Mouse (Mus musculus): ENCODE measurements around the gene Hectd3. TPM values are rescaled to one million over a fixed set of nuclear protein-coding genes. Genes with fewer than 3 reads are reported as not detected.

Gene Hectd3
- total and polyA plus RNA-seq, 2 experiments from 2014 or later, result 5.6 to 14.4 TPM

DNA sequence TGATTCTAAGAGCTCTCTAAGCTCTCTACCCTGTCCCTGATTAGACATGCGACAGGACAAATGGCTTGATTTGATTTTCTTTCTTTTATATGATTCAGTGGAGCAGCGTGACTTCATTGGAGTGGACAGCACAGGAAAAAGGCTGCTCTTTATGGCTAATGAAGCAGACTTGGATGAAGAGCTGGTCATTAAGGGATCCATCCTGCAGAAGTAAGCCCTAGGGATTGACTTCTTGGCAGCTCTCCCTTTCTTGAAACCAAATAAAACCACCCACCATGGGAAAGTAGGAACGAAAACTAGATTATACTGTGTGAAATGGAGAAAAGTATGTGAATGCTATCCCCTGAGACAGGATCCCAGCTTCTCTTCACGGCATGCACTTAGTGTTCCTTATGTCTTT lies 57.5 kb downstream of the Hectd3 start:
- H3K4me2 ChIP-seq (ENCODE audit: low read depth, low read length), result no peak overlapping the region
- no peak overlapping the region for H3K4me3 ChIP-seq (ENCODE audit: low read depth, low read length)
- ATAC-seq (ENCODE audit: insufficient read depth, low read depth), result peak; percentile 20; the same call in 1 of the 2 replicates
- no peaks in the 10 kb centered on the region for H3K4me1 ChIP-seq (ENCODE audit: control insufficient read depth, insufficient read depth)
- H3K9me3 ChIP-seq (replicated peaks; ENCODE audit: control insufficient read depth, low read length), result no peaks in the 10 kb centered on the region
- H3K9ac ChIP-seq (replicated peaks; ENCODE audit: low read depth, low read length), result no peak overlapping the region
- 0 out of 2 replicates have a peak, but pooled peaks cover 7% of the 10 kb centered on the region for H3K36me3 ChIP-seq (replicated peaks; ENCODE audit: control insufficient read depth, insufficient read depth, low read length)
- H3K27me3 ChIP-seq (ENCODE audit: control insufficient read depth, insufficient read depth, low read length), result no peaks in the 10 kb centered on the region
- no peak overlapping the region for H3K27ac ChIP-seq (ENCODE audit: low read depth)
- 65% methylated on average over 4 of the region's 4 CpGs for WGBS
- DNase-seq (ENCODE audit: low spot score), result no peak
- TF ChIP-seq CTCF (IDR thresholded peaks at IDR 0.05; ENCODE audit: low read depth), result no peak
- no peak for TF ChIP-seq EP300 (IDR thresholded peaks at IDR 0.05; ENCODE audit: low read depth)

DNA sequence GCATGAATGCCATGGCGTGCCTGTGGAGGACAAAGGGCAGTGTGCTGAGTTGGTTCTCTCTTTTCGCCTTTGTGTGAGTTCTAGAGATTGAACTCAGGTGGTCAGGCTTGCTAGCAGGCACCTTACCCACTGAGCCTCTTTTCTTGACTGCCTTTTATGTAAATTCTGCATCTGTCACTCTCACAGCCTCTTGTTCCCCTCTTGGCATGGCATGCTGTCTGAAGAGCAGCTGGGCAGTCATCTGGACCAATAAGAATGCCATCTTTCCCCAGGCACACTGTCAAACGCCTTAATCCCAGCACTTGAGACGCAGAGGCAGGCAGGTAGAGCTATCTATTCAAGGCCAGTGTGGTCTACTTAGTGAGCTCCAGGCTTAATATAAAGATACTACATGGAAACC lies 58.8 kb downstream of the Hectd3 start:
- ATAC-seq (ENCODE audit: insufficient read depth, low read depth), result no peak
- Histone ChIP-seq H3K4me2 (ENCODE audit: low read depth, low read length) (no peak overlapping the region), H3K9me3 (replicated peaks; ENCODE audit: control insufficient read depth, low read length) (no peaks in the 10 kb centered on the region), H3K27ac (ENCODE audit: low read depth) (no peak overlapping the region), H3K27me3 (ENCODE audit: control insufficient read depth, insufficient read depth, low read length) (no peaks in the 10 kb centered on the region), H3K4me3 (ENCODE audit: low read depth, low read length) (no peak overlapping the region), H3K4me1 (ENCODE audit: control insufficient read depth, insufficient read depth) (no peaks in the 10 kb centered on the region), H3K36me3 (replicated peaks; ENCODE audit: control insufficient read depth, insufficient read depth, low read length) (peaks cover 12% of the 10 kb centered on the region; the same call in 1 of the 2 replicates), H3K9ac (replicated peaks; ENCODE audit: low read depth, low read length) (no peak overlapping the region)
- TF ChIP-seq CTCF (IDR thresholded peaks at IDR 0.05; ENCODE audit: low read depth), result no peak
- TF ChIP-seq EP300 (IDR thresholded peaks at IDR 0.05; ENCODE audit: low read depth), result no peak
- DNase-seq (ENCODE audit: low spot score), result no peak
- WGBS, result 87% methylated on average over 4 of the region's 4 CpGs

Other genes starting within 250 kb of the Hectd3 start
- gene Toe1, start 187.7 kb upstream of the Hectd3 start, total RNA-seq (2014; rRNA removed; ENCODE audit: low replicate concordance), result 20.3 and 46.9 TPM in 2 replicates
- 17.3 and 17.5 TPM in 2 replicates for gene Toe1, start 187.7 kb upstream of the Hectd3 start, polyA plus RNA-seq (2015; fragmentation: Nextera tagmentation; extraction: Ambion mirVana)
- gene Mutyh, start 187.6 kb upstream of the Hectd3 start, total RNA-seq (2014; rRNA removed; ENCODE audit: low replicate concordance), result 2.6 and 6.9 TPM in 2 replicates
- 3.9 and 4.4 TPM in 2 replicates for gene Mutyh, start 187.6 kb upstream of the Hectd3 start, polyA plus RNA-seq (2015; fragmentation: Nextera tagmentation; extraction: Ambion mirVana)
- gene Hpdl, start 173.6 kb upstream of the Hectd3 start, total RNA-seq (2014; rRNA removed; ENCODE audit: low replicate concordance), result 2.2 and 3.4 TPM in 2 replicates
- 2.1 and 2.9 TPM in 2 replicates for gene Hpdl, start 173.6 kb upstream of the Hectd3 start, polyA plus RNA-seq (2015; fragmentation: Nextera tagmentation; extraction: Ambion mirVana)
- gene Zswim5, start 117.9 kb upstream of the Hectd3 start, total RNA-seq (2014; rRNA removed; ENCODE audit: low replicate concordance), result 1.4 and 1.5 TPM in 2 replicates
- 0.34 TPM in 2 replicates for gene Zswim5, start 117.9 kb upstream of the Hectd3 start, polyA plus RNA-seq (2015; fragmentation: Nextera tagmentation; extraction: Ambion mirVana)
- 103 and 124 TPM in 2 replicates for gene Urod, start 904 bp upstream of the Hectd3 start, total RNA-seq (2014; rRNA removed; ENCODE audit: low replicate concordance)
- gene Urod, start 904 bp upstream of the Hectd3 start, polyA plus RNA-seq (2015; fragmentation: Nextera tagmentation; extraction: Ambion mirVana), result 107 and 110 TPM in 2 replicates
- 10.7 and 14.0 TPM in 2 replicates for gene Eif2b3, start 24.1 kb downstream of the Hectd3 start, total RNA-seq (2014; rRNA removed; ENCODE audit: low replicate concordance)
- gene Eif2b3, start 24.1 kb downstream of the Hectd3 start, polyA plus RNA-seq (2015; fragmentation: Nextera tagmentation; extraction: Ambion mirVana), result 25.7 and 27.5 TPM in 2 replicates
- gene Ptch2, start 100.8 kb downstream of the Hectd3 start, total RNA-seq (2014; rRNA removed; ENCODE audit: low replicate concordance), result 3.2 and 3.6 TPM in 2 replicates
- gene Ptch2, start 100.8 kb downstream of the Hectd3 start, polyA plus RNA-seq (2015; fragmentation: Nextera tagmentation; extraction: Ambion mirVana), result 1.2 and 1.4 TPM in 2 replicates
- gene Btbd19, start 130.4 kb downstream of the Hectd3 start, total RNA-seq (2014; rRNA removed; ENCODE audit: low replicate concordance), result 7.4 and 8.6 TPM in 2 replicates
- gene Btbd19, start 130.4 kb downstream of the Hectd3 start, polyA plus RNA-seq (2015; fragmentation: Nextera tagmentation; extraction: Ambion mirVana), result 2.7 and 2.8 TPM in 2 replicates
- not detected in 2 replicates for gene Tctex1d4, start 131.5 kb downstream of the Hectd3 start, total RNA-seq (2014; rRNA removed; ENCODE audit: low replicate concordance)
- gene Tctex1d4, start 131.5 kb downstream of the Hectd3 start, polyA plus RNA-seq (2015; fragmentation: Nextera tagmentation; extraction: Ambion mirVana), result 1.3 TPM in 1 of 2 replicates, not detected in the other
- gene Plk3, start 138.6 kb downstream of the Hectd3 start, total RNA-seq (2014; rRNA removed; ENCODE audit: low replicate concordance), result 1.6 and 4.0 TPM in 2 replicates
- 1.6 and 1.9 TPM in 2 replicates for gene Plk3, start 138.6 kb downstream of the Hectd3 start, polyA plus RNA-seq (2015; fragmentation: Nextera tagmentation; extraction: Ambion mirVana)
- 638 and 752 TPM in 2 replicates for gene Rps8, start 160.9 kb downstream of the Hectd3 start, total RNA-seq (2014; rRNA removed; ENCODE audit: low replicate concordance)
- gene Rps8, start 160.9 kb downstream of the Hectd3 start, polyA plus RNA-seq (2015; fragmentation: Nextera tagmentation; extraction: Ambion mirVana), result 456 and 475 TPM in 2 replicates
- 8.2 and 23.3 TPM in 2 replicates for gene Kif2c, start 187.3 kb downstream of the Hectd3 start, total RNA-seq (2014; rRNA removed; ENCODE audit: low replicate concordance)
- gene Kif2c, start 187.3 kb downstream of the Hectd3 start, polyA plus RNA-seq (2015; fragmentation: Nextera tagmentation; extraction: Ambion mirVana), result 8.9 and 10.3 TPM in 2 replicates